Mouse (Mus musculus) inflammation-experienced regulatory T-cells, adult 6 months (primary cell): ENCODE results near the gene Gpr176. TPM values are rescaled to one million over a fixed set of nuclear protein-coding genes. Genes with fewer than 3 reads are reported as not detected.
A peak's percentile ranks its signal among the peaks of the same experiment; 100 is the strongest.

Experiments used
- ATAC-seq: one replicate; pipeline ENCODE4 v1.8.0; 2017
- polyA plus RNA-seq, 3 experiments: library from polyadenylated mRNA; unstranded; fragments of 100-300 nt; shearing (Covaris generic); gene quantifications; one replicate each; pipeline ENCODE4 v1.2.1; 2017

The Gpr176 gene
- under 1 TPM in 1 of 3 experiments, not detected in 2; 0.11 TPM for polyA plus RNA-seq

DNA sequence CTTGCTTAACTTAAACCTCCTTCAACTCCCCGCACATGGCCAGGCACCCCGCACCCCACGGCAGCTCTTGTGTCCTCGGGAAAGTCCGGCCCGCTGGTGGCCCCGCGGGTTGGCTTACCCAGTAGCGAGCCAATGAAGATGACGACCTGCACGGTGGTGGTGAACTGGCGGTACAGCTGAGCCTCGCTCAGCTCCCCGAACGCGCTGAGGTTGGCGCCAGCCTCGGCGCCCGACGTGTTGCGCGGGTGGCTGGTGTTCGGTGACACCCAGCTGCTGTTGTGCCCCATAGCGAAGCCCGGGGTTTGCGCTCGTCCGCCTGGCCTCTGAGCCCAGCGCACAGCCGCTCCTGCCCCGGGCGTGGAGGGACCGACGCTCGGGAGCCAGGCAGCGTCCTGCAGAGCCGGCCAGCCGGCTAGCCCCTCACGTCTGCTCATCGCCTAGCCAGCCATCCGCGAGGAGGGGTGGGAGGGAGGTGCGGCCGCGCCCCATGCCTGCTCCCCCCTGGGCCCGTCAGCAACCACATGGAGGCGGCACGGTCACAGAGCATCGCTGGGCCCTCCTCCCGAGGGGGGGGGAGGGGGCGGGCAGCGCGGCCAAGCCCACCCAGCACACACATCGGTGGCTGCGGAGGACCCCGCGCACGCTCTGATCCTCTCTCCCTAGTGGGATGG lies at the start of gene Gpr176:
Gene Gpr176, minus strand, starts transcription at position 519 of the 671 bp plus-strand sequence.
- ATAC-seq: peak; percentile 30

DNA sequence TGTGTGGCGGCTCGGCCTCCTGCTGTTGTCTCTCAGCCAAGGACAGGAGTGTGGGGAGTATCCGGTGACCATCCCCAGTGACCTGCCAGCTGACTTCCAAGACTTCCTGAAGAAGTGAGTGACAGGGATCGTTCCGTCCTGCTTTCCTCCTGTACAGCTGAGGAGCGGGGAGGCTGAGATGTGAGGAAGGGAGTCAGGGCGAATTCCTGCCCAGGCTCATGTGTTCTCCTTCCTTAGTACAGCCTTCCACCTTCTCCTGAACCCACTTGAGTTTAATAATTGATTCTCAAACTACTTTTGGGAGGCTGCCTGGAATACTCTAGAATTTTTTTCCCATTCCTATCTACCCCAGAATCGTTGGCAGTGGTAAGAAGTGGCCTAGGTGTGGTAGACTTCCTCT lies 49.2 kb upstream of the Gpr176 start:
- ATAC-seq: no peak

DNA sequence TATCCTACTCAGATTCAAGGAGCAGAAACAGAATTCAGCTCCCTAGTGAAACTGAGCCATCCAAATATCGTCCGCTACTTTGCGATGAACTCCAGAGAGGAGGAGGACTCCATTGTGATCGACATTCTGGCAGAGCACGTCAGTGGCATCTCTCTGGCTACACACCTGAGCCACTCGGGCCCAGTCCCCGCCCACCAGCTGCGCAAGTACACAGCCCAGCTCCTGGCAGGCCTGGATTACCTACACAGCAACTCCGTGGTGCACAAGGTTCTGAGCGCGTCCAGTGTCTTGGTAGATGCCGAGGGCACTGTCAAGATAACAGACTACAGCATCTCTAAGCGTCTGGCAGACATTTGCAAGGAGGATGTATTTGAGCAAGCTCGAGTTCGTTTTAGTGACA lies 48.7 kb upstream of the Gpr176 start:
- no peak for ATAC-seq

DNA sequence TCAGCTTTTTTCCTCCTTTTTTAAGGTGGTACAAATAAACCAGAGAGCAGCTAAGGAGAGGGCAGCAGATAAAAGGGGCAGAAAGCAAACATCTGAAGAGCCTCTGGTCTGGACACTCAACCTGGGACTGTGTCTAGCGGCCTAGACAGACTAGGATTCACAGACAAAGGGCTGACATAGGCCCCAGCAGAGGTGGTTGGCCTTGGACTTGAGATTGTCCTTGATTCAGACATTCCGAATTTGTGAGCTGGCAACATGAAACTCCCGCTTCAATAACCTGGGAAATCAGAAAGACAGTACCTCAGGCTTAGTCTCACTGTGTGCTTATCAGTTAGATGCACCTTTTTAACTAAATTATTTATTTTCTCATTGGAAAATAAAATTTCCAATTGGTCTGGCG lies 44.9 kb upstream of the Gpr176 start:
- no peak for ATAC-seq

GRCm38 (mm10) chr2:118415601-118416355 lies 42.6 kb upstream of the Gpr176 start:
- no peak for ATAC-seq

GRCm38 (mm10) chr2:118412821-118413220 lies 39.6 kb upstream of the Gpr176 start:
- no peak for ATAC-seq

- ATAC-seq: no peak
Measured at GRCm38 (mm10) chr2:118408336-118408895, 35.2 kb upstream of the Gpr176 start.

DNA sequence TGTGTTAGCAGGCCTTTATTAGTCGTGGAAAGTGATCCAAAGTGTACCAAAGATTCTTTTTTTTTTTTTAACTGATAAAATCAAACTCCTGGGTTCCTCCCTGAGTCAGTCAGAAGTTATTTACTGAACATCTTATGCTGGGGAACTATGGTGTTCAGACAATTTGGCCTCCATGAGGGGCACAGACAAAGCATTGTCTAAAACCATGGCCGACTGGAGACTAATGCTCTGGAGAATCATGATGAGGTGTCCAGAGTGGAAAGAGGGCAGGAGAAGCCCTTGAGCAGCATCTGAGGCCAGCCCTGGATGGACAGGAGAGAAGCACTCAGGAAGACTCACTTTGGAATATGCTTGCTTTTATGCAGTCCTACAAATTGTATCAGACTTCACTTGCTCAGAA lies 33.6 kb upstream of the Gpr176 start:
- ATAC-seq: no peak

- no peak for ATAC-seq
Measured at GRCm38 (mm10) chr2:118405568-118405967, 32.3 kb upstream of the Gpr176 start.

- no peak for ATAC-seq
Measured at GRCm38 (mm10) chr2:118404336-118404735, 31.1 kb upstream of the Gpr176 start.

GRCm38 (mm10) chr2:118401834-118402727 lies 28.9 kb upstream of the Gpr176 start:
- no peak for ATAC-seq

DNA sequence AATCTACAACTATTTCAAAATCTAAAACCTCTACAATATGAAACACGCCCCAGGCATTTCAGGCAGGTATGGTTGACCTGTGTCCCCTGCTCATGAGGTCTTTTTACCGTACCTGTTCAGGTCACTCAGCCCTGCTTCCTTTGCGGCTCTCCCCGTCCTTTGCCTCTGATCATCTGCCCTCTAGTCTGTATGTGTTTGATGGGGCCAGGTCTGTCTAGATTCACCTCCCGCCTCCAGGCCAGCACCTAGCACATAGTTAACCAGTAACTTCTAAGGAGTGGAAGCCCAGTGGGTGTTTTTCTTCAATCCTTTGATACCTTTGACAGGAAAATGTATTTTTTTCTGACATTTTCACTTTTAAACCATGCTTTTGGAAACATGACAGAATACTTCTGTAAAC lies 26.5 kb upstream of the Gpr176 start:
- no peak for ATAC-seq

GRCm38 (mm10) chr2:118391201-118391600 lies 18.0 kb upstream of the Gpr176 start:
- ATAC-seq: no peak

- no peak for ATAC-seq
Measured at GRCm38 (mm10) chr2:118390072-118390471, 16.9 kb upstream of the Gpr176 start.

GRCm38 (mm10) chr2:118389569-118389968 lies 16.4 kb upstream of the Gpr176 start:
- ATAC-seq: no peak

GRCm38 (mm10) chr2:118388341-118389335 lies 15.4 kb upstream of the Gpr176 start, which contains the start of gene Eif2ak4:
Gene Eif2ak4, plus strand, starts transcription at chr2:118388618.
- peak; percentile 98 for ATAC-seq

DNA sequence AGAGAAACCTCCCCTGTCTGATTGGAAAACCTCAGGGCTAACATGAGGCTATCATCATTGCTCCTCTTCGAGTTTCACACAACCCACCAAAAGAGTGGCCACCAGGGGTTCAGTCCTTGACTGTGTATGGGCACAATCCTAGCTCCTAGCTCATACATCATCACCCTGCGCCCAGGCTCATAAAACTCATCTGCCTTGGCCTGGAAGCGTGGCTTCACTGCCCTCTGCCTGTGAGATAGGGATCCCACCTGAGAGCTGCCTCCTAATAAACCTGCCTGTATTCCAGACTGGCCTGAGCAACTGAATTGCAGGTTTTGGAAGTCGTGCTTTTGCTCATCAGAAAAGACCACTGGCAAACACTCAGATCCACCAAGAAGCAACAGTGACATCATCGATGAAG lies 10.2 kb upstream of the Gpr176 start:
- no peak for ATAC-seq

- no peak for ATAC-seq
Measured at GRCm38 (mm10) chr2:118379756-118380155, 6.5 kb upstream of the Gpr176 start.

DNA sequence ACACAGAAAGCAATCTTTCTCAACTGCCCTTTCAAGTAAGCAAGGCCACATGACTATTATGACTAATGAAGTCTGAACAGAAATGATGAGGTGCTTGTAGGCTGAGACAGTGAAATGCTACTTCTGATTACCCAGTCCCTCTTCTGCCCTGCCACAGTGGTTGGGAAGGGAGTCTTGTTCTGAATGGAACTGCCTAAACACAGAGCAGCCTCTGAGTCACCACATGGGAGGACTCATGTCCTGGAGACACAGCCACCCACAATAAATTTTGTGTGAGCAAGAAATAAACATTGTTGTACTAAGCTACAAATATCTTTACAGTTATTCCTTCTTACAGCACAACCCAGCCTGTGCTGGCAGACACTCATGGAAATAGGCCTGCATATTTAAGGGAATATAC lies 2.7 kb upstream of the Gpr176 start:
- no peak for ATAC-seq

DNA sequence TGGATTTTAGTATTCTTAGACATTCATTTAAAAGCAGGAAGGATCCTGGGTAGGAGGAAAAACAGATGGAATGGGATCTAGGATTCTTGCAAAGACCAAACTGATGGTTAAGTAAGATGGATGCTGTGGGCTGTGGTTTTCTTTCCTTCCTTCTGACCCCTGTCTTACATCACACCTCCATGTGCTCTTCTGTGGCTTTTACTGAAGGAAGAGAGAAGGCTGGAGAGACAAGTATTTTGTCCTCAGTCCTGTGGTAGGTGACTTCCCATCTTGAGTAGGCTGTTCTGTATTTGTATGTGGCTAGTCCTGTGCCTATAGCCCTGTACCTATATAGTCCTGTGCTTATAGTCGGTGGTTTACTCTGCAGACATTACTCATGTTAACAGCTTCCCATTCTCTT lies 2.3 kb upstream of the Gpr176 start:
- no peak for ATAC-seq

DNA sequence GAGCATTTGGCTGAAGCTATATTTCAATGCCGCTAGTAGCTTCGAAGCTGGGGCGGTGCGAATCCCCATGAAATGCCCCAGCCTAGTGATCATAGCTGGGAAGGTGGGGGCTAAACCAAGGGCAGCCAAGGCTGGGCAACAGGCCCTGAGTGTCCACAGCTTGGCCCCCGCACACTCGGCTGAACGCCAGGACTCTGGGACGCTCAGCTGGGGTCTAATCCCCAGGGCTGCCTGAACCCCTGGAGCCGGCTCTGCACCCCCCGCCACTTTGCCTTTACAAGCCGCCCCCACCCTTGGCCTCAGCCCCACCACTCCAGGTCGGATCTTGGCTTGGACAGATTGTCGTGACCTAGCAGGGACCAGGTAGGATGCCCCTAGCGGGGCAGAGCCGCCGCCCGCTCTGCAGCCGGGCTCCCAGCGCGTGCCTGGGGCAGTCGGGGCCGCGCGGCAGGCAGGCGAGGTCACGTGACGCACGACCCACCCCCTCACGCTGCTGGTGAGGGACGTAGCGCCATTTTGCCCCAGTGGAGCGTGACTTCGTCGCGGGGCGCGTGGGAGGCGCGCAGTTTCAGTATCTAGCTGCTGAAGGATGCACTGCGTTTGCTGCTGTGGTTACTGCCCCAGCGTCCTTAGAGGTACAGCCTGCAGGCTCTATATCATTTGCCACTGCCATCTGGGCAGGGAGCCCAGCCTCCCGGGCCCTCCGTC lies 507 bp upstream of the Gpr176 start:
- ATAC-seq: peak; percentile 91
